Mouse (Mus musculus): Measurements from ENCODE around the gene Gnptab. TPM values are rescaled to one million over a fixed set of nuclear protein-coding genes. Genes with fewer than 3 reads are reported as not detected.

Gnptab gene
- total and polyA plus RNA-seq, 2 experiments from 2014 or later = 24.0 to 56.0 TPM

DNA sequence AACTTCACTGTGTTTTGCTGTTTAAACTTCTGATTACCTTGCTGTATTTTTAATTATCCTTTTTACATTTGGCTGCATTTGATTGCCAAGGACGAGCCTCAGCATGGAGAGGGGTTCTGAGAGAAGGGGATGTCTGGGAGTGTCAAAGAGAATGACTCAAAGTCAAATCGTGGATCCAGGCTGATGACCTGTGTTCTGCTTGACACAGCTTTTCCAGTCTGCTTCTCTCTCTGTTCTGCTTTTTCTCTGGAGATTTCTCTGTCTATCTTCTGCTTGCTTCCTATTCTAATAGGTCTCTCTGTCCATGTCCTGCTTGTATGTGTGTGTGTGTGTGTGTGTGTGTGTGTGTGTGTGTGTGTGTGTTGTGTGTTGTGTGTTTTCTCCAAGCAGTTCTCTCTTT lies 30.8 kb downstream of the Gnptab start:
- ATAC-seq (ENCODE audit: low FRiP score) (no peak), DNase-seq (ENCODE audit: low spot score) (no peak)
- Histone ChIP-seq H3K9ac (replicated peaks; ENCODE audit: low read length, poor library complexity, severe bottlenecking) (no peak overlapping the region), H3K36me3 (ENCODE audit: insufficient read depth, low read length) (0 out of 2 replicates have a peak, but pooled peaks cover 3% of the 10 kb centered on the region), H3K4me1 (ENCODE audit: insufficient read depth, low read length) (no peaks in the 10 kb centered on the region), H3K4me2 (ENCODE audit: low read depth, low read length, poor library complexity, severe bottlenecking) (no peak overlapping the region), H3K9me3 (ENCODE audit: low read length) (no peaks in the 10 kb centered on the region), H3K4me3 (ENCODE audit: low read depth, low read length) (no peak overlapping the region), H3K27me3 (ENCODE audit: insufficient read depth, low read length) (no peaks in the 10 kb centered on the region), H3K27ac (ENCODE audit: low read depth, low read length) (no peak overlapping the region)
- WGBS = 52% methylated on average over 2 of the region's 2 CpGs
- TF ChIP-seq CTCF (IDR thresholded peaks at IDR 0.05) = no peak

DNA sequence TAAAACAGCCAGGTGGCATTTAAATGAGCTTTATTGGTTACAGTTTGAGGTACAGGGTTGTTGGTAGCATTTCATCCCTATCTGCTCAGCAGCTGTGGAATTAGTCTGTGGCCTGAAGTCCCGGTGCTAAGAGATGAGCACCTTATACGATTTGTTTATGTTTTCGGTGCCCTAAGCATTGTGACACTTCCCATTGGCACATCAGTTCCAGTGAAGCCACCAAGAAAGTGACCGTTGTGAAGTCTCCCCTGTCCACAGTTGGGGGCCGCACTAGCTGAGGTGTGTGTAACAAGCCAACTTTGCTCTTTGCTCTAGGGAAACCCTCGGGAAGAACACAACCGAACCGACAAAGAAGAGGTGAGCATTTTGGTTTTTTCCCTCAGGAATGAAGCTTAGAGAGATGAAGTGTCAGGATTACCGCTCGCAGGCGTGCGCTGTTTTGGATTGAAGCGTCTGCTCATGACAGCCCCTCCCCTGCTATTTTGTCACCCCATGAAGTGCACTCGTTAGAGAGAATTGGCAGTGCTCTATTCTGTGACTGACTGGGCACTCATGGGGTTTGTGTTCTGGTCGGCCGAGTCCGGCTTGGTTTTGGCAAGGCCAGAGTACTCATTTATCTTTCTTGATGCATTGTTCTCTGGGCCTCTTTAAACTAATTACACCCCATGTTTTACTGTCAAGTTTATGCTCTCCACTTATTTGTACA lies 33.5 kb downstream of the Gnptab start:
- WGBS = 60% methylated on average over 17 of the region's 17 CpGs
- no peak for TF ChIP-seq CTCF (IDR thresholded peaks at IDR 0.05)
- H3K27ac ChIP-seq (ENCODE audit: low read depth, low read length) = no peak overlapping the region
- no peak overlapping the region for H3K4me3 ChIP-seq (ENCODE audit: low read depth, low read length)
- H3K9me3 ChIP-seq (ENCODE audit: low read length) = no peaks in the 10 kb centered on the region
- H3K4me2 ChIP-seq (ENCODE audit: low read depth, low read length, poor library complexity, severe bottlenecking) = no peak overlapping the region
- H3K9ac ChIP-seq (replicated peaks; ENCODE audit: low read length, poor library complexity, severe bottlenecking) = no peak overlapping the region
- ATAC-seq (ENCODE audit: low FRiP score) = no peak
- no peaks in the 10 kb centered on the region for H3K4me1 ChIP-seq (ENCODE audit: insufficient read depth, low read length)
- peak; percentile 25 for DNase-seq (ENCODE audit: low spot score)
- no peaks in the 10 kb centered on the region for H3K27me3 ChIP-seq (ENCODE audit: insufficient read depth, low read length)
- H3K36me3 ChIP-seq (ENCODE audit: insufficient read depth, low read length) = peaks cover 12% of the 10 kb centered on the region

DNA sequence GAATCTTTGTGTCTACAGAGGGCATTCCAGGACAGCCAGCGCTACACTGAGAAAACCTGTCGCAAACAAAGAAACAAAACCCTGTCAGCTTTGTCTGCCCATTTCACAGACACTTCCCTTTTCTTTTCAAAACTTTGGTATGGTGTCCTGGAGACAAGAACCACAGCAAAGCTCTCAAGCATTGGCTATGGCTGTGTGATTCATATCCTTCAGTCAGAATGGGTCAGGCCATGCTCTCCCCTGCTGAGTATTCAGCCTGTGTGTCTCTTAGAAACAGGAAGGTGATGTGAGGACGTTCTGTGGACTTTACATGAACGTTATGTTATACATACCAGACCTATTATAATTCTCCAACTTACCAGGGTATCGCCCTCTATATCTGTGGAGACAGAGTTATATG lies 38.8 kb downstream of the Gnptab start:
- 87% methylated on average over 5 of the region's 5 CpGs for WGBS
- ATAC-seq (ENCODE audit: low FRiP score) = no peak
- no peaks in the 10 kb centered on the region for H3K9me3 ChIP-seq (ENCODE audit: low read length)

DNA sequence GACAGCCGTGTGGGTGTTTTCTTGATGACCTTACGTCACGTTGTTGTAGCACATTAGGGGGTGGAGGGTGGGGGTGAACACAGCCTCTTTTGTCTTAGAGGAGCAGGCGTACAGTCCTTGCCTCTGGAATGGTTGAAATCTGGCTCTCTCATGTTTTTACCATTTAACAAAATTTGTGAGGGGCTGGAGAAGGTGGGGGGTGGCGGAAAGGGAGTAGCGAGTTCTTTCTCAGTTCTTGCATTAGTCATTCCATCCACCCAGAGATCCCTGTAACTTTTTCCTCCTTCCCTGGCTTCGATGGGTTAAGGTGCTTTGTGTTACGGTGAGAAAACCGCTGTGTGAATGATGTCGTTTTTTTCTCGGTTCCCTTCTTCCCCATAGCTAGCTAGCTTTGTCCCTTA lies 41.2 kb downstream of the Gnptab start:
- Histone ChIP-seq H3K9ac (replicated peaks; ENCODE audit: low read length, poor library complexity, severe bottlenecking) (no peak overlapping the region), H3K4me1 (ENCODE audit: insufficient read depth, low read length) (no peaks in the 10 kb centered on the region), H3K27ac (ENCODE audit: low read depth, low read length) (no peak overlapping the region), H3K36me3 (ENCODE audit: insufficient read depth, low read length) (peaks cover 51% of the 10 kb centered on the region), H3K27me3 (ENCODE audit: insufficient read depth, low read length) (no peaks in the 10 kb centered on the region), H3K4me3 (ENCODE audit: low read depth, low read length) (no peak overlapping the region), H3K9me3 (ENCODE audit: low read length) (no peaks in the 10 kb centered on the region), H3K4me2 (ENCODE audit: low read depth, low read length, poor library complexity, severe bottlenecking) (no peak overlapping the region)
- no peak for ATAC-seq (ENCODE audit: low FRiP score)
- 82% methylated on average over 11 of the region's 11 CpGs for WGBS
- no peak for DNase-seq (ENCODE audit: low spot score)
- no peak for TF ChIP-seq CTCF (IDR thresholded peaks at IDR 0.05)

More for the DNA sequence above, 38.8 kb downstream of the Gnptab start:
- no peak for DNase-seq (ENCODE audit: low spot score)
- H3K27ac ChIP-seq (ENCODE audit: low read depth, low read length) = no peak overlapping the region
- H3K36me3 ChIP-seq (ENCODE audit: insufficient read depth, low read length) = peaks cover 47% of the 10 kb centered on the region
- H3K4me1 ChIP-seq (ENCODE audit: insufficient read depth, low read length) = no peaks in the 10 kb centered on the region
- H3K4me3 ChIP-seq (ENCODE audit: low read depth, low read length) = no peak overlapping the region
- no peaks in the 10 kb centered on the region for H3K27me3 ChIP-seq (ENCODE audit: insufficient read depth, low read length)
- TF ChIP-seq CTCF (IDR thresholded peaks at IDR 0.05) = no peak
- no peak overlapping the region for H3K9ac ChIP-seq (replicated peaks; ENCODE audit: low read length, poor library complexity, severe bottlenecking)
- H3K4me2 ChIP-seq (ENCODE audit: low read depth, low read length, poor library complexity, severe bottlenecking) = no peak overlapping the region

DNA sequence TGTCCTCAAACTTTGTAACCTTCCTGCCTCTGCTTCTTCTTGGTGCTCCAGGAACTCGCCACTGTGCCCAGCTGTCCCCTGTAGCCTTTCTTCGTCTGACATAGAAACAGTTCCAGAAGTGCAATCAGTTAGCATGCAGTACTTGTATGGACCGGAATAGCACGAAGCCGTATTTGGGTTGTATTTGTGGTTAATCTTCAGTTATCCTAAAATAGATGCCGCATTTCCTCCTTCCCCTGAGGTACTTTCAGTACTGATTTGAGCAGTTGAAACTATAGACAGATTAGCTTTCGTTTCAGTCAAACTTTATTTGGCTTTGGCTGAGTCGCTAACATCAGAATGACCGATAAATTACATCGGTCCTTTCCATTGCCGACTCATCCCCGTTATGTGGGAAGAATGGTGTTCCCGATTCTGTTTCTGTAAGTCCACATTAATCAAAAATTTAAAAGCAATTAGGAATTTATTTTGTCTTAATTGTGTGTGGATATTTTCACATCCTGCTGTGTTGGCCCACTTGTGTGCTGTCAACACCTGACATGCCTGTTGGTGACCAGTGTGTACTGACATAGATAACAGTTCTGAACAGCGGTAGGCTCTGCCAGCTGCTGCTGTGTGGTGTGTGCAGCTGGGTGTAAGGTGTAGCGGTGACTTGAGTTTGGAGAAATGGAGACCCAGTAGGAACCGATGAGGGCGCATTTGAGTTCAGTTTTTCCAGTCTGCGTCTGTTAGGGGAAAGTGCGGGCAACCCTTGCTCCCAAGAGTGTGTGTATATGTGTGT lies 41.9 kb downstream of the Gnptab start:
- peaks cover 44% of the 10 kb centered on the region for H3K36me3 ChIP-seq (ENCODE audit: insufficient read depth, low read length)
- no peak overlapping the region for H3K27ac ChIP-seq (ENCODE audit: low read depth, low read length)
- H3K27me3 ChIP-seq (ENCODE audit: insufficient read depth, low read length) = no peaks in the 10 kb centered on the region
- no peak overlapping the region for H3K4me3 ChIP-seq (ENCODE audit: low read depth, low read length)
- TF ChIP-seq CTCF (IDR thresholded peaks at IDR 0.05) = no peak
- ATAC-seq (ENCODE audit: low FRiP score) = no peak
- H3K4me2 ChIP-seq (ENCODE audit: low read depth, low read length, poor library complexity, severe bottlenecking) = no peak overlapping the region
- DNase-seq (ENCODE audit: low spot score) = no peak
- no peaks in the 10 kb centered on the region for H3K4me1 ChIP-seq (ENCODE audit: insufficient read depth, low read length)
- 95% methylated on average over 19 of the region's 19 CpGs for WGBS
- no peak overlapping the region for H3K9ac ChIP-seq (replicated peaks; ENCODE audit: low read length, poor library complexity, severe bottlenecking)
- no peaks in the 10 kb centered on the region for H3K9me3 ChIP-seq (ENCODE audit: low read length)

Measured in midbrain, postnatal 0 days (tissue).